In the genomic region with DNA sequence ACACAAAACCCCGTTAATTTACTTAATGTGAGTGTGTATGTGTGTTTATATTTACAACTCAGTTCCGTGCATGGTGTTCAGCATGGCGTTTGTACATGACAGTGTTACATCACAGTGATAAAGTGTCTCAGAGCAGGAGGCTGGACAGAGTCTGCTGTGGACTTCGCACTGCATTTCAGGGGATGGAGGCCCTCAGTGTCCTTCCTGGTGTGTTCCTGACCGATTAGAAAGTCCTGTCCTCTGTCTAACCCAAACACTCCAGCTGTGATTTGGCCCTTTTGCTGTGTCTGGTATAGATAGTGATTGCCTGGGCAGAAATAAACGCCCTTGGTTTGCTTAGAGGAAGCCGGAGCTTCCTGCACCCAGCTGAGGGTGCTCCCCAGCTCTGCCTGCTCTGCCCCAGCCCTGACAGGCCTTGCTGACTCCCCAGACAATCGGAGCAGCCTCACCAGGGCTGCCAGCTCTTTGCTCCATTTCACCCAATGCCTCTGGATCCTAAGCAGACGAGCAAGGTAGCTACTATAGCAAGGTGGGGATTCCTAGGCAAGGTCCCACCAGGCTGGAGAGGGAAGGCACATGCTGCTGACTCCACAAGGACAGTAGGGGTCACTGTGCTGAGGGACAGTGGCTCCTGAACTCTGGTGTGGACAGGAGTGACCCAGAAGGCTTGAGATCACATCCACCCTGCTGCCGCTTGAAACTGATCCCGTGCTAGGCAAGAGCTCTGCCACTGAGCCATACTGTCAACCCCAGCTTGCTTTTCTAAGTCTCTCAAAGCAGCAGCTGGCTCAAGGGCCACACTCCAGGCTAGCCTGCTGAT, we compare ENCODE assay signal across 15 mouse cellular contexts. TPM values are rescaled to one million over a fixed set of nuclear protein-coding genes. Genes with fewer than 3 reads are reported as not detected.
DNase-seq lines count a peak whose midpoint lies in the region; ATAC-seq and TF ChIP-seq lines count a peak whose summit lies in the region.
"Had no signal": no experiment of that assay in that cellular context is flagged by ENCODE, and none has a peak within 500 bp of the region (broad histone marks: within the 10 kb centered on the region; RNA-seq: fewer than 3 reads in every experiment).

No protein-coding gene starts in this region.

- peaks cover 49% of the 10 kb centered on the region for H3K4me1 ChIP-seq in liver, adult 2 months (ENCODE audit: control insufficient read depth, insufficient read depth, low read length)
- H3K4me1 ChIP-seq: midbrain, embryonic 13.5 days had no signal

- DNase-seq in embryo, embryonic 10 days (ENCODE audit: low spot score), result peak; percentile 41
- DNase-seq in embryo, embryonic 9.5 days (ENCODE audit: extremely low spot score), result no peak
- DNase-seq in liver, adult 2 months (ENCODE audit: extremely low read depth, low read depth, low spot score), result peak; percentile 93
- no peak for DNase-seq in liver
- DNase-seq in heart, postnatal 10 days, result peak; percentile 45 to 51
- DNase-seq in c-Kit-positive CD71-positive TER-119-positive erythroid progenitor cells, embryonic 14.5 days (ENCODE audit: low spot score), result no peak
- DNase-seq: cerebellum, adult 11 months; kidney, postnatal 10 days; right cerebral cortex, postnatal 4 days; thymus, postnatal 36 days had no signal

- no peaks in the 10 kb centered on the region for H3K27me3 ChIP-seq in liver, adult 2 months (ENCODE audit: control insufficient read depth, insufficient read depth, low read length)
- H3K27me3 ChIP-seq: embryonic facial prominence, embryonic 12.5 days; midbrain, embryonic 13.5 days had no signal

- H3K4me3 ChIP-seq in liver, adult 2 months (ENCODE audit: insufficient read depth, low read depth, low read length), result no peak overlapping the region
- H3K4me3 ChIP-seq: embryonic facial prominence, embryonic 12.5 days; midbrain, embryonic 13.5 days had no signal

- intact Hi-C loops in heart, postnatal 10 days (cut with DNase I), result no loop called here

- peaks cover 6% of the 10 kb centered on the region for H3K36me3 ChIP-seq in liver, adult 2 months (ENCODE audit: control insufficient read depth, insufficient read depth, low read length)
- H3K36me3 ChIP-seq: midbrain, embryonic 13.5 days had no signal

- peak overlapping the region; percentile 22 for H3K9ac ChIP-seq in liver, adult 2 months (ENCODE audit: low read depth, low read length)
- H3K9ac ChIP-seq: embryonic facial prominence, embryonic 12.5 days; midbrain, embryonic 13.5 days had no signal

- H3K27ac ChIP-seq in liver, adult 2 months (replicated peaks; ENCODE audit: insufficient read depth, low read depth, low read length), result peak overlapping the region; percentile 84
- H3K27ac ChIP-seq: embryonic facial prominence, embryonic 12.5 days; midbrain, embryonic 13.5 days had no signal

- ATAC-seq in megakaryocyte progenitor cell, adult 5-6 weeks (replicated peaks; ENCODE audit: poor library complexity), result peak; percentile 33
- no peak for ATAC-seq in activated CD4-positive, CD25-positive, alpha-beta regulatory T cell, adult 4 months
- ATAC-seq: forebrain, embryonic 16.5 days; midbrain, embryonic 13.5 days had no signal

- no peak for TF ChIP-seq POLR2A in liver, adult 2 months (IDR thresholded peaks at IDR 0.05; ENCODE audit: extremely low read depth, insufficient read depth, low read length)

- 9% methylated on average over 11 of the region's 11 CpGs for WGBS in liver, adult 2 months

- TF ChIP-seq CTCF in liver, adult 2 months (IDR thresholded peaks at IDR 0.05; ENCODE audit: low read depth, low read length), result peak; percentile 59

- H3K79me2 ChIP-seq in liver, adult 2 months (ENCODE audit: control insufficient read depth, insufficient read depth, low read length), result peaks cover 11% of the 10 kb centered on the region; the same call in 1 of the 2 replicates

RNA-seq across cellular contexts. Expression of gene Zcchc24, which starts 23.3 kb away (rescaled TPM):
- total RNA-seq in liver, adult 2 months (2014; rRNA removed), result 27.3 and 28.7 TPM in 2 replicates
- polyA plus RNA-seq in liver, adult 2 months (2012; rRNA removed), result 53.0 and 57.7 TPM in 2 replicates
- 10 to 100 TPM; 51.8 to 60.1 TPM for total RNA-seq in heart, postnatal 10 days (2021)
- total RNA-seq in megakaryocyte progenitor cell, adult 5-6 weeks (2015), result 1.2 and 1.3 TPM in 2 replicates
- total RNA-seq in megakaryocyte progenitor cell, adult 5-6 weeks (2017), result 0.41 and 0.92 TPM in 2 replicates
- under 1 TPM; 0.37 to 0.54 TPM for polyA plus RNA-seq in activated CD4-positive, CD25-positive, alpha-beta regulatory T cell, adult 4 months (2017; shearing (Covaris generic))

RNA-seq across cellular contexts. Expression of gene Ppif, which starts 51.6 kb away (rescaled TPM):
- 19.4 and 31.1 TPM in 2 replicates for total RNA-seq in liver, adult 2 months (2014; rRNA removed)
- polyA plus RNA-seq in liver, adult 2 months (2012; rRNA removed), result 76.3 and 80.6 TPM in 2 replicates
- 100 to 1,000 TPM; 248 to 271 TPM for total RNA-seq in heart, postnatal 10 days (2021)
- 87.8 and 114 TPM in 2 replicates for total RNA-seq in megakaryocyte progenitor cell, adult 5-6 weeks (2015)
- 20.4 and 31.9 TPM in 2 replicates for total RNA-seq in megakaryocyte progenitor cell, adult 5-6 weeks (2017)
- 10 to 100 TPM; 23.8 to 28.5 TPM for polyA plus RNA-seq in activated CD4-positive, CD25-positive, alpha-beta regulatory T cell, adult 4 months (2017; shearing (Covaris generic))

Comparison
In these comparisons a context has a peak if more than half of its experiments do, and no peak if none do; other contexts are left out.
1. DNase-seq: peak in embryo, embryonic 10 days (single experiment), liver, adult 2 months (single experiment) and heart, postnatal 10 days (2 of 2); none in embryo, embryonic 9.5 days (single experiment), liver (single experiment) and c-Kit-positive CD71-positive TER-119-positive erythroid progenitor cells, embryonic 14.5 days (single experiment).
2. RNA of gene Zcchc24, which starts 23.3 kb away (total RNA-seq): 51.8 to 60.1 TPM in heart, postnatal 10 days and 27.3 to 28.7 TPM in liver, adult 2 months; 0.41 to 1.3 TPM in megakaryocyte progenitor cell, adult 5-6 weeks; every median in the first group is over 10 times any median in the second.